Comparison of ENCODE assay signal across 12 mouse cellular contexts in the genomic region with DNA sequence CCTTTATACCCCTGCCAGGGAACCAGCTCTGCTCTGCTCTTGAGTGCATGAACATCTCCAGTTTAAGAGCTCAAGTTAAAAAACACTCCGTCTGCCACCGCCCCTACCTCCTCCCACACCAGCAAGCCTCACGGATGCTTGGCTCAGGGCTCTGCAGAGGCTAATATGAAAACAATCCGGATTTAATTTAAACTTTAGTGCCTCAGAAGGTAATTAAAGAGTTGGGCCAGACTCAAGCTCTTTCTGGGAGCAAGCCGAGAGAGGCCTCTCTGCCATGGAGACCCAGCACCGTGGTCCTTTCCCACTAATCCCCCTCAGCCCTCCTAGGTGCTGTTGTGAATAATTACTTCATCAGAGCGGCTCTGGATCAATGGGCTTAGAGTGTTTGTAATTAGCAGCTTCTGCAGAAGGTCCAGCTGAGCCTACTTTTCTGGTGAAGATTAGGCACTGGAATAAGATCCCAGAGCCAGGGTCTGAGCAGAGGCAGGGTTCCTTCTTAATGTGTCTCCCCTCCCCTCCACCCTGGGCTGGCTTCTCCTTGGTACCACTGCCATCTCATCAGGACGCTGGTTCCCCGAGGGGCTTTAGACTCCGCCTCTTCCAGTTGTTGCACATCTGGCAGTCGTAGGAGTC.
DNase-seq lines count a peak whose midpoint lies in the region; ATAC-seq and TF ChIP-seq lines count a peak whose summit lies in the region.
"Had no signal": no experiment of that assay in that cellular context is flagged by ENCODE, and none has a peak within 500 bp of the region (broad histone marks: within the 10 kb centered on the region; RNA-seq: fewer than 3 reads in every experiment).

No protein-coding gene starts in this region.

- H3K36me3 ChIP-seq in kidney, embryonic 15.5 days = no peaks in the 10 kb centered on the region
- H3K36me3 ChIP-seq in embryonic facial prominence, embryonic 11.5 days (replicated peaks; ENCODE audit: control insufficient read depth, insufficient read depth, low read depth, low read length) = no peaks in the 10 kb centered on the region
- no peaks in the 10 kb centered on the region for H3K36me3 ChIP-seq in hindbrain, embryonic 13.5 days
- H3K36me3 ChIP-seq in midbrain, embryonic 12.5 days = no peaks in the 10 kb centered on the region
- H3K36me3 ChIP-seq in intestine, postnatal 0 days (ENCODE audit: control insufficient read depth, insufficient read depth) = no peaks in the 10 kb centered on the region
- H3K36me3 ChIP-seq: neural tube, embryonic 12.5 days had no signal

- H3K9me3 ChIP-seq in kidney, embryonic 15.5 days (replicated peaks) = no peaks in the 10 kb centered on the region
- H3K9me3 ChIP-seq in embryonic facial prominence, embryonic 11.5 days (replicated peaks; ENCODE audit: control insufficient read depth, low read length) = no peaks in the 10 kb centered on the region
- no peaks in the 10 kb centered on the region for H3K9me3 ChIP-seq in hindbrain, embryonic 13.5 days
- H3K9me3 ChIP-seq in midbrain, embryonic 12.5 days = no peaks in the 10 kb centered on the region
- no peaks in the 10 kb centered on the region for H3K9me3 ChIP-seq in intestine, postnatal 0 days (ENCODE audit: control insufficient read depth)
- H3K9me3 ChIP-seq: neural tube, embryonic 12.5 days had no signal

- ATAC-seq in kidney, embryonic 15.5 days (replicated peaks; ENCODE audit: low FRiP score) = peak; percentile 43; the same call in 1 of the 2 replicates
- ATAC-seq in embryonic facial prominence, embryonic 11.5 days (replicated peaks; ENCODE audit: insufficient number of reproducible peaks, low FRiP score, low TSS enrichment, low read depth) = no peak; the same call in 1 of the 2 replicates
- peak; percentile 43; the same call in 1 of the 2 replicates for ATAC-seq in hindbrain, embryonic 13.5 days (ENCODE audit: low FRiP score)
- ATAC-seq in midbrain, embryonic 12.5 days (ENCODE audit: low FRiP score, low read depth) = peak; percentile 78
- no peak for ATAC-seq in intestine, postnatal 0 days

- peaks cover 10% of the 10 kb centered on the region for H3K4me1 ChIP-seq in kidney, embryonic 15.5 days
- H3K4me1 ChIP-seq in embryonic facial prominence, embryonic 11.5 days (ENCODE audit: control insufficient read depth, insufficient read depth, low read length) = no peaks in the 10 kb centered on the region
- peaks cover 39% of the 10 kb centered on the region for H3K4me1 ChIP-seq in hindbrain, embryonic 13.5 days (replicated peaks)
- H3K4me1 ChIP-seq in midbrain, embryonic 12.5 days = peaks cover 28% of the 10 kb centered on the region
- no peaks in the 10 kb centered on the region for H3K4me1 ChIP-seq in intestine, postnatal 0 days (replicated peaks; ENCODE audit: control insufficient read depth, insufficient read depth, low read length)

- DNase-seq in kidney, postnatal 36 days = no peak
- DNase-seq in embryonic facial prominence, embryonic 11.5 days (ENCODE audit: low spot score) = peak; percentile 52
- no peak for DNase-seq in thymus, adult 18-20 months
- DNase-seq in spleen, adult 18-20 months = no peak
- DNase-seq: gastrocnemius, postnatal 10 days; kidney, adult 18-20 months; lung, embryonic 14.5 days had no signal

- WGBS in kidney, embryonic 15.5 days = 18% methylated on average over 11 of the region's 11 CpGs
- 16% methylated on average over 11 of the region's 11 CpGs for WGBS in embryonic facial prominence, embryonic 11.5 days
- WGBS in hindbrain, embryonic 13.5 days = 30% methylated on average over 11 of the region's 11 CpGs
- 13% methylated on average over 11 of the region's 11 CpGs for WGBS in midbrain, embryonic 12.5 days
- WGBS in intestine, postnatal 0 days = 49% methylated on average over 11 of the region's 11 CpGs

- H3K9ac ChIP-seq in kidney, embryonic 15.5 days = no peak overlapping the region
- no peak overlapping the region for H3K9ac ChIP-seq in embryonic facial prominence, embryonic 11.5 days (replicated peaks; ENCODE audit: low read length)
- no peak overlapping the region for H3K9ac ChIP-seq in hindbrain, embryonic 13.5 days
- no peak overlapping the region for H3K9ac ChIP-seq in midbrain, embryonic 12.5 days (replicated peaks)
- H3K9ac ChIP-seq in intestine, postnatal 0 days (ENCODE audit: low read depth, low read length) = no peak overlapping the region
- H3K9ac ChIP-seq: lung, embryonic 14.5 days; neural tube, embryonic 12.5 days had no signal

- no peak overlapping the region for H3K4me3 ChIP-seq in kidney, embryonic 15.5 days (replicated peaks)
- H3K4me3 ChIP-seq in embryonic facial prominence, embryonic 11.5 days (ENCODE audit: low read depth, low read length) = no peak overlapping the region
- H3K4me3 ChIP-seq in hindbrain, embryonic 13.5 days = no peak overlapping the region
- H3K4me3 ChIP-seq in midbrain, embryonic 12.5 days = no peak overlapping the region
- no peak overlapping the region for H3K4me3 ChIP-seq in intestine, postnatal 0 days (ENCODE audit: low read depth, low read length)
- H3K4me3 ChIP-seq: neural tube, embryonic 12.5 days had no signal

- peaks cover 4% of the 10 kb centered on the region; the same call in 1 of the 2 replicates for H3K27me3 ChIP-seq in kidney, embryonic 15.5 days
- H3K27me3 ChIP-seq in embryonic facial prominence, embryonic 11.5 days (ENCODE audit: control insufficient read depth, insufficient read depth, low read length) = no peaks in the 10 kb centered on the region
- no peaks in the 10 kb centered on the region for H3K27me3 ChIP-seq in hindbrain, embryonic 13.5 days
- H3K27me3 ChIP-seq in midbrain, embryonic 12.5 days = peaks cover 11% of the 10 kb centered on the region; the same call in 1 of the 2 replicates
- H3K27me3 ChIP-seq in intestine, postnatal 0 days (replicated peaks; ENCODE audit: control insufficient read depth, insufficient read depth, low read length) = no peaks in the 10 kb centered on the region
- H3K27me3 ChIP-seq: neural tube, embryonic 12.5 days had no signal

- no peak for TF ChIP-seq CTCF in intestine, postnatal 0 days (IDR thresholded peaks at IDR 0.05; ENCODE audit: low read depth)

- peak overlapping the region; percentile 16; the same call in 1 of the 2 replicates for H3K4me2 ChIP-seq in kidney, embryonic 15.5 days
- no peak overlapping the region for H3K4me2 ChIP-seq in embryonic facial prominence, embryonic 11.5 days (ENCODE audit: low read depth, low read length)
- no peak overlapping the region for H3K4me2 ChIP-seq in hindbrain, embryonic 13.5 days
- H3K4me2 ChIP-seq in midbrain, embryonic 12.5 days (replicated peaks) = no peak overlapping the region
- H3K4me2 ChIP-seq in intestine, postnatal 0 days (replicated peaks; ENCODE audit: low read depth) = no peak overlapping the region
- H3K4me2 ChIP-seq: lung, embryonic 14.5 days; neural tube, embryonic 12.5 days had no signal

- no peak overlapping the region for H3K27ac ChIP-seq in kidney, embryonic 15.5 days
- no peak overlapping the region for H3K27ac ChIP-seq in embryonic facial prominence, embryonic 11.5 days (replicated peaks; ENCODE audit: low read depth, low read length)
- H3K27ac ChIP-seq in hindbrain, embryonic 13.5 days = peak overlapping the region; percentile 81
- H3K27ac ChIP-seq in midbrain, embryonic 12.5 days (replicated peaks) = peak overlapping the region; percentile 64
- H3K27ac ChIP-seq in intestine, postnatal 0 days (ENCODE audit: low read depth, low read length) = no peak overlapping the region
- H3K27ac ChIP-seq: neural tube, embryonic 12.5 days had no signal

Comparison
In these comparisons a context has a peak if more than half of its experiments do, and no peak if none do; other contexts are left out.
1. ATAC-seq: peak in kidney, embryonic 15.5 days (single experiment), hindbrain, embryonic 13.5 days (single experiment) and midbrain, embryonic 12.5 days (single experiment); none in embryonic facial prominence, embryonic 11.5 days (single experiment) and intestine, postnatal 0 days (single experiment).
2. H3K27ac ChIP-seq: peak in hindbrain, embryonic 13.5 days (single experiment) and midbrain, embryonic 12.5 days (single experiment); none in kidney, embryonic 15.5 days (single experiment), embryonic facial prominence, embryonic 11.5 days (single experiment) and intestine, postnatal 0 days (single experiment).